Mouse (Mus musculus) spleen, adult 2 months (tissue): ENCODE data around the gene Rmi2. TPM values are rescaled to one million over a fixed set of nuclear protein-coding genes. Genes with fewer than 3 reads are reported as not detected.

Experiments used
- DNase-seq, 2 experiments: peaks; one replicate each; pipeline versions ENCODE4 v3.0.0 to v3.0.0-alpha.2; 2012 to 2021; ENCODE audit warnings: low spot score in 2 of 2, low read depth in 1 of 2
- H3K27ac ChIP-seq: fragments of 200-500 bp; 2 replicates; pipeline ENCODE4 v1.5.1; 2012; ENCODE audit warnings: low read length, inconsistent platforms; ENCODE audit not compliant: insufficient read depth
- H3K27me3 ChIP-seq: fragments of 200-500 bp; 2 replicates; pipeline ENCODE4 v1.6.1; 2012; ENCODE audit warnings: mild to moderate bottlenecking, moderate library complexity, low read length, inconsistent platforms; ENCODE audit not compliant: control insufficient read depth, insufficient read depth
- H3K36me3 ChIP-seq: fragments of 200-500 bp; 2 replicates; pipeline ENCODE4 v1.6.1; 2012; ENCODE audit warnings: mild to moderate bottlenecking, low read length, inconsistent platforms; ENCODE audit not compliant: control insufficient read depth, insufficient read depth
- H3K4me1 ChIP-seq: fragments of 200-500 bp; 2 replicates; pipeline ENCODE4 v1.6.1; 2011; ENCODE audit warnings: inconsistent platforms; ENCODE audit not compliant: control insufficient read depth, insufficient read depth, insufficient read length
- H3K4me3 ChIP-seq: fragments of 200-500 bp; 2 replicates; pipeline ENCODE4 v1.5.1; 2011; ENCODE audit warnings: mild to moderate bottlenecking, inconsistent platforms; ENCODE audit not compliant: insufficient read depth, insufficient read length; ENCODE audit errors: extremely low read depth
- CTCF ChIP-seq: fragments of 200-500 bp; IDR thresholded peaks from 2 replicates; pipeline ENCODE4 v1.5.1; 2011; ENCODE audit warnings: mild to moderate bottlenecking, inconsistent platforms; ENCODE audit not compliant: insufficient read depth, insufficient read length, insufficient replicate concordance; ENCODE audit errors: extremely low read depth
- POLR2A ChIP-seq: fragments of 200-500 bp; IDR thresholded peaks from 2 replicates; pipeline ENCODE4 v1.6.1; 2011; ENCODE audit warnings: low read depth, low read length, inconsistent platforms
- WGBS: fragments of 180-500 bp; shearing (Covaris S2); methylation state at CpG from one replicate; pipeline ENCODE4 v1.1.7; 2018; 5-methylcytosine and 5-hydroxymethylcytosine counted together
- polyA plus RNA-seq: library from polyadenylated mRNA; depleted of rRNA; stranded (reverse); fragments of >200 nt; gene quantifications from 2 replicates; pipeline ENCODE4 v1.2.3, GENCODE M21; 2012; rRNA removed

The Rmi2 gene
- polyA plus RNA-seq, 1 experiment = 1.9 TPM

GRCm38 (mm10) chr16:10934047-10934446, 99.2 kb downstream of the Rmi2 start:
- DNase-seq = no peak
- Histone ChIP-seq H3K27ac (no peak overlapping the region), H3K36me3 (no peaks in the 10 kb centered on the region), H3K27me3 (no peaks in the 10 kb centered on the region), H3K4me1 (no peaks in the 10 kb centered on the region), H3K4me3 (no peak overlapping the region)
- no peak for TF ChIP-seq CTCF
- no peak for TF ChIP-seq POLR2A
- 93% methylated on average over 1 of the region's 1 CpGs for WGBS

DNA sequence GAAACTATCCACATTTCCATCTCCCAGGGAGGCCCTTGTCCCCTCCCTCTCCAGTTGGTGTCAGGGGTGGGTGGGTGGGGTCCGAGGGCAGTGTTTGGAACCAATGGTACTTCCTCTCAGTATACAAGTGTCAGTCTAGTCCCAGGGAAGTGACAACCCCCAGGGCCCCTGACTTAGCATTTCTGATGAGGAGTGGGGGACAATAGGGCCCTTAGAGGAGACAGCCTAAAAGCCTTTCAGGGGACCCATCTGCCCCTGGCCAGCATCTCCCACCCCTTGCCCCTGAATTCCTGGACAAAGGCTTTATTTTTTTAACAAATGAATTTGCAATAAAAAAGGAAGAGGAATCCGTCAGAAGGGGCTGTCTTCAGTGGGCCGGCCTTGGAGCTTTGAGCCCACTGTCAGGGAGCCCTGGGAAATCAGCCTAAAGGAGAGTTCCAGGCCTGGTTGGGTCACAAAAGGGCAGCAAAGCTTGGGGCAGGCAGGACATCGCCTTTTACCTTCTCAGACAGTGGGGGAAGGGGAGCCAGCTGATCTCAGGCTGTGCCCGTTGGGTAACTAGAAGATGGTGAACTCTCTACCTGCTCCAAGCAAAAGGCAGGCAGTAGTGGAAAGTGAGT, 102.0 kb downstream of the Rmi2 start:
- Histone ChIP-seq H3K4me1 (no peaks in the 10 kb centered on the region), H3K27ac (no peak overlapping the region), H3K4me3 (no peak overlapping the region), H3K36me3 (no peaks in the 10 kb centered on the region), H3K27me3 (no peaks in the 10 kb centered on the region)
- TF ChIP-seq CTCF (no peak), POLR2A (no peak)
- no peak for DNase-seq
- whole genome bisulfite sequencing = 72% methylated on average over 5 of the region's 5 CpGs

- WGBS = 82% methylated on average over 11 of the region's 11 CpGs
- Histone ChIP-seq H3K36me3 (no peaks in the 10 kb centered on the region), H3K27ac (no peak overlapping the region)
Observed at GRCm38 (mm10) chr16:10937497-10937896, 102.6 kb downstream of the Rmi2 start.

GRCm38 (mm10) chr16:10939932-10940331, 105.1 kb downstream of the Rmi2 start:
- no peak overlapping the region for H3K4me3 ChIP-seq
- no peaks in the 10 kb centered on the region for H3K36me3 ChIP-seq
- H3K27me3 ChIP-seq = no peaks in the 10 kb centered on the region
- WGBS = 95% methylated on average over 4 of the region's 4 CpGs
- no peak for DNase-seq
- no peak overlapping the region for H3K27ac ChIP-seq
- TF ChIP-seq POLR2A (no peak), CTCF (no peak)
- H3K4me1 ChIP-seq = no peaks in the 10 kb centered on the region

More at GRCm38 (mm10) chr16:10937497-10937896, 102.6 kb downstream of the Rmi2 start:
- Histone ChIP-seq H3K4me3 (no peak overlapping the region), H3K27me3 (no peaks in the 10 kb centered on the region), H3K4me1 (no peaks in the 10 kb centered on the region)
- no peak for DNase-seq
- TF ChIP-seq POLR2A = no peak
- no peak for TF ChIP-seq CTCF

GRCm38 (mm10) chr16:10940661-10941060, 105.8 kb downstream of the Rmi2 start:
- Histone ChIP-seq H3K4me1 (no peaks in the 10 kb centered on the region), H3K36me3 (no peaks in the 10 kb centered on the region), H3K27ac (no peak overlapping the region), H3K4me3 (no peak overlapping the region), H3K27me3 (no peaks in the 10 kb centered on the region)
- 82% methylated on average over 2 of the region's 2 CpGs for WGBS
- TF ChIP-seq POLR2A = no peak
- no peak for TF ChIP-seq CTCF
- no peak for DNase-seq

Other genes with a start within 250 kb of the Rmi2 start
- 14.0 and 29.0 TPM in 2 replicates for gene Socs1, start 49.5 kb upstream of the Rmi2 start, polyA plus RNA-seq
- 0.35 TPM in 1 of 2 replicates, not detected in the other for gene Tnp2, start 46.4 kb upstream of the Rmi2 start, polyA plus RNA-seq
- gene Prm3, start 44.1 kb upstream of the Rmi2 start, polyA plus RNA-seq = not detected in 2 replicates
- not detected in 2 replicates for gene Prm2, start 38.9 kb upstream of the Rmi2 start, polyA plus RNA-seq
- gene Prm1, start 29.2 kb upstream of the Rmi2 start, polyA plus RNA-seq = 0.47 TPM in 1 of 2 replicates, not detected in the other
- not detected in 2 replicates for gene Gm11172, start 22.1 kb upstream of the Rmi2 start, polyA plus RNA-seq
- 129 and 155 TPM in 2 replicates for gene Snn, start 225.9 kb downstream of the Rmi2 start, polyA plus RNA-seq
- 115 and 171 TPM in 2 replicates for gene Litaf, start 231.1 kb downstream of the Rmi2 start, polyA plus RNA-seq